Mouse (Mus musculus) neural tube, embryonic 11.5 days (tissue): ENCODE data around the gene Sik1. TPM values are rescaled to one million over a fixed set of nuclear protein-coding genes. Genes with fewer than 3 reads are reported as not detected.
A peak's percentile ranks its signal among the peaks of the same experiment; 100 is the strongest.
"Not testable (repeated sequence)": the region's sequence is repeated elsewhere in the genome, so short reads cannot be mapped to it uniquely, and the experiment has no call there.

Experiments used
- ATAC-seq: fragments of 200-750 bp; cut with Nextera tagmentation; 2 replicates; pipeline ENCODE4 v1.8.0; 2017; ENCODE audit warnings: moderate number of reproducible peaks, mild to moderate bottlenecking, moderate TSS enrichment, moderate library complexity; ENCODE audit not compliant: insufficient read depth, low FRiP score, low TSS enrichment
- DNase-seq: peaks from one replicate; pipeline ENCODE4 v3.0.0-alpha.2; 2015; ENCODE audit warnings: low spot score
- H3K27ac ChIP-seq: fragments of 300-500 bp; sonication (generic); 2 replicates; pipeline ENCODE4 v1.5.1; 2014; ENCODE audit warnings: low read depth, mild to moderate bottlenecking, low read length
- H3K27me3 ChIP-seq: fragments of 300-500 bp; sonication (generic); 2 replicates; pipeline ENCODE4 v1.6.1; 2014; ENCODE audit warnings: mild to moderate bottlenecking, low read length, mixed read lengths; ENCODE audit not compliant: control insufficient read depth, insufficient read depth
- H3K36me3 ChIP-seq: fragments of 300-500 bp; sonication (generic); 2 replicates; pipeline ENCODE4 v1.6.1; 2014; ENCODE audit warnings: mild to moderate bottlenecking, low read length, moderate library complexity, mixed read lengths; ENCODE audit not compliant: control insufficient read depth, insufficient read depth
- H3K4me1 ChIP-seq: fragments of 300-500 bp; sonication (generic); 2 replicates; pipeline ENCODE4 v1.6.1; 2014; ENCODE audit warnings: low read length, mixed read lengths; ENCODE audit not compliant: control insufficient read depth, insufficient read depth
- H3K4me2 ChIP-seq: fragments of 300-500 bp; sonication (generic); 2 replicates; pipeline ENCODE4 v1.6.1; 2014; ENCODE audit warnings: low read depth, mild to moderate bottlenecking, moderate library complexity
- H3K4me3 ChIP-seq: fragments of 300-500 bp; sonication (generic); 2 replicates; pipeline ENCODE4 v1.5.1; 2014; ENCODE audit warnings: low read depth, low read length
- H3K9ac ChIP-seq: fragments of 300-500 bp; sonication (generic); 2 replicates; pipeline ENCODE4 v1.6.1; 2014; ENCODE audit warnings: mild to moderate bottlenecking, low read length
- H3K9me3 ChIP-seq: fragments of 300-500 bp; sonication (generic); 2 replicates; pipeline ENCODE4 v1.6.1; 2016; ENCODE audit warnings: low read length; ENCODE audit not compliant: control insufficient read depth
- WGBS: fragments of 180-500 bp; shearing (Covaris S2); extraction: QIAGEN DNeasy Blood & Tissue Kit; methylation state at CpG from one replicate; pipeline ENCODE4 v1.1.7; 2014; 5-methylcytosine and 5-hydroxymethylcytosine counted together
- polyA plus RNA-seq: library from polyadenylated mRNA; unstranded; fragments of >200 nt; fragmentation: Nextera tagmentation; extraction: Ambion mirVana; gene quantifications from 2 replicates; pipeline ENCODE4 v1.2.1, GENCODE M21; 2014

Sik1 gene
- polyA plus RNA-seq, 1 experiment from 2014 or later: 18.3 TPM

DNA sequence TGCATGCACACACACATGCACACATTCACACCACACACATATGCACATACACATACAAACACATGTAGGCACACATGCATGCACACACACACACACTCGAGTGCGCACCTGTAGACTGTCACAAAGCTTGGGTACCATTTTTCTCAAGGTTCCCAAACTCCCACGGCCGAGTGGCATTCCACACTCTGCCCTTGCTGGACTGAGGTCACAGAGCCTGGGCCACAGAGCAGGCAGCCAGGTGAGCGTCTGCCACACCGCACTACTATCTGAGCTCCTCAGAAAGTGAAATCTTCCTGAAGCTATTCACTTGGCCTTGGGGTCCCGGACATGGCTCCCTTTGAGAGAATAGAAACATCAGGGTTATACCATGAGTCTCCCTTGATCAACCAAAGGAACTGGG lies 40.7 kb upstream of the Sik1 start:
- no peaks in the 10 kb centered on the region for H3K27me3 ChIP-seq
- no peak overlapping the region for H3K4me3 ChIP-seq
- WGBS: 94% methylated on average over 7 of the region's 7 CpGs

DNA sequence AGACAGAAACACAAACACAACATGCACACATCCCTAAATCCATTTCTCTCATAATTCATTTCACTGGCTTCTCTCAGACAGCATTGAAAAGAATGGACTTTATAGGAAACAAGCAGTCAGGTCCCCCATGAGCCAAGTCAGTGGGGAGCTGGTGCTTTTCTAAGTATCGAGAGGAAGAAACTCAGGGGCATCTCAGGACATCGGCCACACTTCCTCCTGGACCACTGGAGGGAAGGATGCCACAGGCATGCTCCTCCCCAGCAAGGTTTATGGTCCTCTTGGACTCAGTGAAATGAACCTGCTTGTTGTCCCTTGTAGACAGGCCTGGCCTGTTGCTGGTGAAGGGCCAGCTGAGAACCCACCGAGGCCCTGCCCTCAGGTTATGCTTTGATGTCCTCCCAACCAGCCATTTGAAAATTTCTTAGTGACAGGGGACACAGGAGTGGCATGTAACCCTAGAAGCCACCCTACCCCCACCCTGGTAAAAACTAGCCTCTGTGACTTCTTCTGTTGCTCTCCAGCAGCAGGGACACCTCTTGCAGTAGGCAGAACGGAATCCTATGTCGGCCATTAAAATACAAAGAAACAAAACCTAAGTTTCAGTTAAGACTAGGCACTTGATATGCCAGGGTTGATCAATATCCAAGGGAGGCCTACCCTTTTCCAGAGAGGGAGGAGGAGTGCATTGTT lies 37.9 kb upstream of the Sik1 start:
- H3K36me3 ChIP-seq: no peaks in the 10 kb centered on the region
- ATAC-seq (no peak), DNase-seq (no peak)
- WGBS: 65% methylated on average over 5 of the region's 5 CpGs
- H3K27ac ChIP-seq: no peak overlapping the region
- no peak overlapping the region for H3K4me2 ChIP-seq
- H3K9me3 ChIP-seq: no peaks in the 10 kb centered on the region
- no peak overlapping the region for H3K9ac ChIP-seq
- H3K4me3 ChIP-seq: no peak overlapping the region
- H3K27me3 ChIP-seq: no peaks in the 10 kb centered on the region
- peaks cover 5% of the 10 kb centered on the region; the same call in 1 of the 2 replicates for H3K4me1 ChIP-seq

More for the DNA sequence above, 40.7 kb upstream of the Sik1 start:
- Histone ChIP-seq H3K4me2 (no peak overlapping the region), H3K36me3 (no peaks in the 10 kb centered on the region), H3K9ac (no peak overlapping the region), H3K9me3 (no peaks in the 10 kb centered on the region), H3K27ac (no peak overlapping the region), H3K4me1 (peaks cover 5% of the 10 kb centered on the region; the same call in 1 of the 2 replicates)
- ATAC-seq (no peak), DNase-seq (no peak)

DNA sequence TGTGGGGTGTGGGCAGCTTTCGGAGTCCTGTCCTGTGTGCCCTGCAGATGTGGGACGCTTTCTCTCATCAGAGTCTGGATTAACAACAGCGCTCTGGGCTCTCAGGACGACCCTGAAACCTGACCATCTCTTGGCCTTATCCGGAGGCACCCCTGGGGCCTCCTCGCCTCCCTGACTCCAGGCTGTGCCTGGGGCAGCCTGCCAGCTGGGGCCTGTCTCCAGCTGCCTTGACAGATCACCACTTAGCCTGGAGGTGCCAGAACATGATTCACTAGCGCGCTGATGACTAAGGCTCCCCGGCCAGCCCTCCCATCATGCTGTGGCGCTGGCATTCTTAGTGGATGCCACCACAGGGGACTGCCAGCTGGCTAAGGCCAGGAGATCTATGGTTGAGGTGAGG lies 37.1 kb upstream of the Sik1 start:
- peaks cover 5% of the 10 kb centered on the region; the same call in 1 of the 2 replicates for H3K4me1 ChIP-seq
- ATAC-seq: no peak; the same call in 1 of the 2 replicates
- 26% methylated on average over 10 of the region's 10 CpGs for WGBS
- no peak overlapping the region for H3K4me3 ChIP-seq
- H3K9ac ChIP-seq: no peak overlapping the region
- peak; percentile 70 for DNase-seq
- no peak overlapping the region for H3K27ac ChIP-seq
- no peak overlapping the region for H3K4me2 ChIP-seq
- H3K27me3 ChIP-seq: no peaks in the 10 kb centered on the region
- H3K36me3 ChIP-seq: no peaks in the 10 kb centered on the region
- no peaks in the 10 kb centered on the region for H3K9me3 ChIP-seq

DNA sequence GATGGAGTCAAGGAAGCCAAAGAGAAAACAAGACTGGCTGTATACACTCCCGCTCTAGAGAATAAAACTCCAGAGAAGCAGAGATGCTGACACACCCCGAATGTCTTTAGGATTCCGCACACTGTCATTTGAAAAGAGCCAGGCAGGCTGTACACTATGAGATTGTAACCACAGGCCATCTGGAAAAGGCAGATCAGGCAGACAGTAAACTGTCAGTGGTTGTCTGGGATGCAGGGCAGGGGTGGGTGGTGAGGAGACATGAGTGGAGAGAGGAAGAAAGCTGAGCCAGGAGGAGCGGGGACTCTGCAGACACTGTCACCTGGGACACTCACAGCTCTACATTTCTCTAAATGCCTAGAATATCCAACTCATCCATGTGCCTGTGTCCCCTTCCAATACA lies 36.3 kb upstream of the Sik1 start:
- DNase-seq (no peak), ATAC-seq (no peak)
- Histone ChIP-seq H3K27me3 (no peaks in the 10 kb centered on the region), H3K4me1 (peaks cover 5% of the 10 kb centered on the region; the same call in 1 of the 2 replicates), H3K36me3 (no peaks in the 10 kb centered on the region), H3K9ac (no peak overlapping the region), H3K9me3 (no peaks in the 10 kb centered on the region), H3K4me3 (no peak overlapping the region), H3K4me2 (no peak overlapping the region), H3K27ac (no peak overlapping the region)
- 81% methylated on average over 4 of the region's 4 CpGs for WGBS

DNA sequence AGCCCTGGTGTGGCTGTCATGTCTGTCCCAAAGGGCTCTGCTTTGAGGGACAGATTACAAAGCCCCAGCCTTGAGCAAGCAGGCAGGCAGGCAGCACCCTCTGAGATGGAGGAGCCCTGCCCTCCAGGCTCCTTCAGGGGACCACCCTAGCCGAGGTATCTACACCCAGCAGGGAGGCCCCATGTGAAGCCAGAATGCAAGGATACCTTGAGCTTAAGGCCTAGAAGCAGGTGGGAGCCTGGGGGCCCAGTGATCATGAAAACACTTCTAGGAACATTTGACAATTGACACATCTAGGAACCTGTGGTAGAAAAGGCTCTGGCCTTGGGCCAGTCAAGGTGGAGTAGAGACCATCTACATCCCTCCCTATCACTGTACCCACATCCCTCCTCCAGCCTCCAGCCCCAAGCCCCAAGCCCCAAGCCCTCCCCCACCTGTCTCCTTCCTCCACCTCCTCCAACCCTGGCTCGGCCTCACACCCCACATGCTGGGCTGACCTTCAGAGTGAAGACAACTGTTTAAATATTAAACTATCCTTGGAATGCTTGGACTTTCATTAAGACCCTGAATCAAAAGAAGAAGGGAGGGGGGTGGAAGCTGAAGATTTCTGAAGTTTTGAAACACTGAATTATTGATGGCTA lies 34.8 kb upstream of the Sik1 start:
- no peaks in the 10 kb centered on the region for H3K9me3 ChIP-seq
- H3K27ac ChIP-seq: 0 out of 2 replicates have a peak overlapping the region, but pooled peaks have one; percentile 27
- no peak overlapping the region for H3K4me2 ChIP-seq
- H3K4me3 ChIP-seq: no peak overlapping the region
- peaks cover 5% of the 10 kb centered on the region; the same call in 1 of the 2 replicates for H3K4me1 ChIP-seq
- H3K36me3 ChIP-seq: no peaks in the 10 kb centered on the region
- no peak overlapping the region for H3K9ac ChIP-seq
- 22% methylated on average over 2 of the region's 2 CpGs for WGBS
- H3K27me3 ChIP-seq: no peaks in the 10 kb centered on the region
- DNase-seq: no peak
- no peak for ATAC-seq

DNA sequence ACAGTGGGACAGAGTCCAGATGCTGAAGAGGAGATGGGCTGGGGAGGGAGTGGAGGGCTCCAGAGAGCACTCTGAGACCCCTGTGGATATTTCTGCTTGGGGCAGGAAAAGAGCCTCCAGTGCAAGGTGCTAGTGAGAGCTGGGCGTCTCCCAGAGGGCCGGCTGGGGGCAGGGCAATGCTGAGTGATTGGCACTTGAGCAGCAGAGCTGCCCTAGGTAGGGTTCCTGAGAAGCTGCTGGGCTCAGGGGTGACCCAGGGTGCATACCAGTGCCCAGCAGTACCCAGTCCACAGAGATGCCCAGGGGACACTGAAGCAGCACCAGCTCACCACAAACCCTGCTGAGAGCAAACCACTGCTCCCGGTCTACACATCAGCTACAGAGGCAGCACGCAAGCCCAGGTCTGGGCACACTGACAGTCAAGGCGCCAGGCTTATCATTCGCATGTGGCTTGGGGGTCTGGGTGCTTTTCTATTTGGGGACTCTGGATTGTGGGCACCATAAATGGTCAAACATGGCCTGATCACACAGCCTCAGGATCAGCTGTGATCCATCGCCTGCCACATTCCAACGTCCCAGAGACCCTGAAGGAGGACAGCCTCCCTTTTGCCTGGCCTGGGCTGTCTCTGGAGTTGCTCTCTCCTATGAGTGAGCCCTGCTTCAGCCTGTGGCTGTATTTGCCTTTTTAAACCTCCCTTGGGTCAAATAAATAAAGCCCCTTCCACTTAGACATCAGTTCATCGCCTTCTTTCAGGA lies 34.0 kb upstream of the Sik1 start:
- Histone ChIP-seq H3K4me2 (no peak overlapping the region), H3K27me3 (no peaks in the 10 kb centered on the region), H3K4me1 (peaks cover 5% of the 10 kb centered on the region; the same call in 1 of the 2 replicates), H3K9ac (no peak overlapping the region), H3K9me3 (no peaks in the 10 kb centered on the region), H3K4me3 (no peak overlapping the region), H3K27ac (0 out of 2 replicates have a peak overlapping the region, but pooled peaks have one; percentile 27), H3K36me3 (no peaks in the 10 kb centered on the region)
- no peak for ATAC-seq
- 66% methylated on average over 9 of the region's 9 CpGs for WGBS
- no peak for DNase-seq

DNA sequence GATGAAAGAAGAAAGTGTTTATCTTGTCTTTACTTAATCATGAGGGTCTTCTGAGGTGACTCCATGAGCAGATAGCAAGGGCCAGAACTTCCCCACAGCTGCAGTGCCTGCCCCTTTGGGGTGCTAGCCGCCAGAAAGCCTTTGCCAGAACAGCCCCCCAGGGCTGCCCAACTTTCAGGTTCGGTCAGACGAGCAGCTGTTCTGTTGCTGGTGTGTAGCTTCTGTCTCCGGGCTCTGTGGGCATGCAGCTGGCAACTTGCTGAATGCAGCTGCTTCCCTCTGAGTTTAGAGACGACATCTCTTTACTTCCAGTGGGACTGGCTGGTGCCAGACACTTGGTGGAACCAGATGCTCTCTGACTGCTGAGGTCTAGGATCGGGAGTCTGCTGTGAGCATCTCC lies 32.9 kb upstream of the Sik1 start:
- H3K4me3 ChIP-seq: no peak overlapping the region
- H3K9me3 ChIP-seq: no peaks in the 10 kb centered on the region
- WGBS: 67% methylated on average over 6 of the region's 6 CpGs
- no peak overlapping the region for H3K27ac ChIP-seq
- H3K36me3 ChIP-seq: no peaks in the 10 kb centered on the region
- H3K4me1 ChIP-seq: peaks cover 5% of the 10 kb centered on the region; the same call in 1 of the 2 replicates
- DNase-seq (no peak), ATAC-seq (no peak)
- no peaks in the 10 kb centered on the region for H3K27me3 ChIP-seq
- no peak overlapping the region for H3K4me2 ChIP-seq
- no peak overlapping the region for H3K9ac ChIP-seq

DNA sequence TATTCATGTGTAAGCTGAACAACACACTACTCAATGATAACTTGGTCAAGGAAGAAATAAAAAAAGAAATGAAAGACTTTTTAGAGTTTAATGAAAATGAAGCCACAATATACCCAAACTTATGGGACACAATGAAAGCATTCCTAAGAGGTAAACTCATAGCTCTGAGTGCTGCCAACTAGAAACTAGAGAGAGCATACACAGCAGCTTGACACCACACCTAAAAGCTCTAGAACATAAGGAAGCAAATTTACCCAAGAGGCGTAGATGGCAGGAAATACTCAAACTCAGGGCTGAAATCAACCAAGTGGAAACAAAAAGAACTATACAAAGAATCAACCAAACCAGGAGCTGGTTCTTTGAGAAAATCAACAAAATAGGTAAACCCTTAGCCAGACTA lies 29.1 kb upstream of the Sik1 start:
- 92% methylated on average over 1 of the region's 1 CpGs for WGBS
- not testable (repeated sequence) for H3K36me3 ChIP-seq, H3K9ac ChIP-seq, H3K9me3 ChIP-seq, H3K4me2 ChIP-seq, H3K4me1 ChIP-seq, H3K27ac ChIP-seq, DNase-seq, H3K27me3 ChIP-seq, ATAC-seq, H3K4me3 ChIP-seq
